Mouse (Mus musculus) G1E (cell line): Measurements from ENCODE around the gene Tm7sf3. TPM values are rescaled to one million over a fixed set of nuclear protein-coding genes. Genes with fewer than 3 reads are reported as not detected.

Experiments
- ATAC-seq: 2 replicates; pipeline ENCODE4 v1.8.0; 2016; ENCODE audit warnings: mild to moderate bottlenecking; ENCODE audit not compliant: insufficient number of reproducible peaks, poor library complexity, low FRiP score, severe bottlenecking; ENCODE audit errors: extremely low read depth
- DNase-seq: peaks from one replicate; pipeline ENCODE4 v3.0.0; 2012; ENCODE audit warnings: low spot score
- H3K27me3 ChIP-seq: 2 replicates; pipeline ENCODE4 v1.6.1; 2012; ENCODE audit warnings: mild to moderate bottlenecking, low read length, inconsistent platforms; ENCODE audit not compliant: insufficient read depth
- H3K36me3 ChIP-seq: replicated peaks from 2 replicates; pipeline ENCODE3; 2012; ENCODE audit warnings: mild to moderate bottlenecking, inconsistent platforms
- H3K4me1 ChIP-seq: 2 replicates; pipeline ENCODE4 v1.6.1; 2012; ENCODE audit warnings: low read depth, low read length, inconsistent platforms, mixed read lengths; ENCODE audit not compliant: insufficient read depth
- H3K4me3 ChIP-seq: 2 replicates; pipeline ENCODE4 v1.5.1; 2012; ENCODE audit warnings: low read depth, mild to moderate bottlenecking, inconsistent platforms, low read length, moderate library complexity, mixed read lengths
- H3K9me3 ChIP-seq: replicated peaks from 2 replicates; pipeline ENCODE4 v1.6.1; 2012; ENCODE audit warnings: inconsistent platforms
- CTCF ChIP-seq: IDR thresholded peaks from 2 replicates; pipeline ENCODE4 v1.5.1; 2012; ENCODE audit warnings: low read depth, low read length, inconsistent platforms, mixed read lengths
- GATA1 ChIP-seq: IDR thresholded peaks from 2 replicates; pipeline ENCODE4 v1.6.1; 2012; ENCODE audit warnings: borderline replicate concordance, low read length, inconsistent platforms, mixed read lengths
- GATA2 ChIP-seq: IDR thresholded peaks from 2 replicates; pipeline ENCODE4 v1.6.1; 2012; ENCODE audit warnings: low read depth, low read length, inconsistent platforms, borderline replicate concordance
- POLR2AphosphoS5 ChIP-seq: IDR thresholded peaks from 2 replicates; pipeline ENCODE4 v1.6.1; 2012; ENCODE audit warnings: low read depth, low read length, inconsistent platforms; ENCODE audit not compliant: insufficient replicate concordance
- TAL1 ChIP-seq: conservative IDR thresholded peaks from 2 replicates; pipeline ENCODE4 v1.6.1; 2012; ENCODE audit warnings: low read depth, low read length, inconsistent platforms, mixed read lengths
- polyA plus RNA-seq: library from polyadenylated mRNA; stranded (reverse); fragments of >175 nt; gene quantifications from 2 replicates; pipeline ENCODE4 v1.2.3, GENCODE M21; 2012
- total RNA-seq, 2 experiments: library from RNA; stranded (forward) in 1 of 2; stranded (reverse) in 1 of 2; fragments of 200-1000 nt in 1 of 2; fragments of >200 nt in 1 of 2; fragmentation: Nextera tagmentation in 1 of 2; gene quantifications; 2 replicates each; pipeline ENCODE4 v1.2.3; 2014 to 2017

Tm7sf3 gene
- total and polyA plus RNA-seq, 3 experiments, result 24.7 to 27.8 (median 25.0) TPM

GRCm38 (mm10) chr6:146629781-146630756 is 12.6 kb downstream of the Tm7sf3 start:
- no peak overlapping the region for H3K4me3 ChIP-seq
- H3K9me3 ChIP-seq, result no peaks in the 10 kb centered on the region
- DNase-seq, result peak; percentile 20
- H3K27me3 ChIP-seq, result no peaks in the 10 kb centered on the region
- H3K36me3 ChIP-seq, result peaks cover 47% of the 10 kb centered on the region
- TF ChIP-seq TAL1 (0 out of 2 replicates have a peak, but pooled peaks have one; percentile 10), GATA1 (no peak), POLR2AphosphoS5 (no peak)
- H3K4me1 ChIP-seq, result peaks cover 49% of the 10 kb centered on the region
- peak; percentile 41; the same call in 1 of the 2 replicates for ATAC-seq

- ATAC-seq (no peak), DNase-seq (no peak)
- TF ChIP-seq GATA2 (no peak), CTCF (no peak), TAL1 (no peak), POLR2AphosphoS5 (no peak), GATA1 (no peak)
- Histone ChIP-seq H3K27me3 (no peaks in the 10 kb centered on the region), H3K9me3 (no peaks in the 10 kb centered on the region), H3K4me1 (peaks cover 36% of the 10 kb centered on the region), H3K36me3 (peaks cover 66% of the 10 kb centered on the region), H3K4me3 (no peak overlapping the region)
Observed at GRCm38 (mm10) chr6:146628123-146628522, 14.5 kb downstream of the Tm7sf3 start.

GRCm38 (mm10) chr6:146616670-146617069 is 26.0 kb downstream of the Tm7sf3 start:
- TF ChIP-seq GATA1 (no peak), POLR2AphosphoS5 (no peak)
- ATAC-seq, result no peak
- peaks cover 95% of the 10 kb centered on the region for H3K36me3 ChIP-seq

GRCm38 (mm10) chr6:146615891-146616290 is 26.7 kb downstream of the Tm7sf3 start:
- DNase-seq, result no peak
- Histone ChIP-seq H3K36me3 (peaks cover 92% of the 10 kb centered on the region), H3K27me3 (no peaks in the 10 kb centered on the region), H3K9me3 (no peaks in the 10 kb centered on the region), H3K4me3 (no peak overlapping the region), H3K4me1 (no peaks in the 10 kb centered on the region)
- TF ChIP-seq CTCF (no peak), TAL1 (no peak), POLR2AphosphoS5 (no peak), GATA1 (no peak), GATA2 (no peak)
- no peak for ATAC-seq

More at GRCm38 (mm10) chr6:146616670-146617069, 26.0 kb downstream of the Tm7sf3 start:
- no peaks in the 10 kb centered on the region for H3K9me3 ChIP-seq
- no peak overlapping the region for H3K4me3 ChIP-seq
- no peaks in the 10 kb centered on the region for H3K4me1 ChIP-seq
- no peak for DNase-seq
- H3K27me3 ChIP-seq, result no peaks in the 10 kb centered on the region

GRCm38 (mm10) chr6:146614541-146614940 is 28.1 kb downstream of the Tm7sf3 start:
- peaks cover 93% of the 10 kb centered on the region for H3K36me3 ChIP-seq
- no peak for ATAC-seq

GRCm38 (mm10) chr6:146613907-146614306 is 28.7 kb downstream of the Tm7sf3 start:
- Histone ChIP-seq H3K27me3 (no peaks in the 10 kb centered on the region), H3K36me3 (peaks cover 95% of the 10 kb centered on the region), H3K9me3 (no peaks in the 10 kb centered on the region), H3K4me3 (no peak overlapping the region), H3K4me1 (no peaks in the 10 kb centered on the region)
- ATAC-seq (no peak), DNase-seq (no peak)
- no peak for TF ChIP-seq TAL1
- no peak for TF ChIP-seq POLR2AphosphoS5
- 0 out of 2 replicates have a peak, but pooled peaks have one; percentile 5 for TF ChIP-seq CTCF
- TF ChIP-seq GATA2, result no peak
- TF ChIP-seq GATA1, result no peak

More at GRCm38 (mm10) chr6:146614541-146614940, 28.1 kb downstream of the Tm7sf3 start:
- Histone ChIP-seq H3K9me3 (no peaks in the 10 kb centered on the region), H3K4me1 (no peaks in the 10 kb centered on the region), H3K27me3 (no peaks in the 10 kb centered on the region), H3K4me3 (no peak overlapping the region)
- TF ChIP-seq POLR2AphosphoS5, result no peak
- TF ChIP-seq GATA2, result no peak
- TF ChIP-seq TAL1, result no peak
- TF ChIP-seq CTCF, result no peak
- TF ChIP-seq GATA1, result no peak
- DNase-seq, result no peak
